Comparison of ENCODE assay signal across 8 mouse cellular contexts in genomic region chr8:87473314-87473713, GRCm38 (mm10). TPM values are rescaled to one million over a fixed set of nuclear protein-coding genes. Genes with fewer than 3 reads are reported as not detected.
A peak's percentile ranks its signal among the peaks of the same experiment; 100 is the strongest.
DNase-seq lines count a peak whose midpoint lies in the region; ATAC-seq lines count a peak whose summit lies in the region.

No protein-coding gene starts in this region.

- H3K9ac ChIP-seq in heart, embryonic 12.5 days = peak overlapping the region; percentile 38; the same call in 1 of the 2 replicates
- 0 out of 2 replicates have a peak overlapping the region, but pooled peaks have one; percentile 29 for H3K9ac ChIP-seq in intestine, embryonic 16.5 days (ENCODE audit: low read depth, low read length)
- peak overlapping the region; percentile 52 for H3K9ac ChIP-seq in midbrain, embryonic 14.5 days (replicated peaks; ENCODE audit: low read length)

- H3K4me1 ChIP-seq in heart, embryonic 12.5 days (replicated peaks) = peaks cover 42% of the 10 kb centered on the region
- H3K4me1 ChIP-seq in intestine, embryonic 16.5 days (ENCODE audit: control insufficient read depth, insufficient read depth, low read length) = peaks cover 28% of the 10 kb centered on the region
- H3K4me1 ChIP-seq in midbrain, embryonic 14.5 days (ENCODE audit: control insufficient read depth, insufficient read depth, low read length) = peaks cover 47% of the 10 kb centered on the region

- H3K27ac ChIP-seq in heart, embryonic 12.5 days (ENCODE audit: poor library complexity, severe bottlenecking) = no peak overlapping the region
- no peak overlapping the region for H3K27ac ChIP-seq in intestine, embryonic 16.5 days (ENCODE audit: low read length)
- H3K27ac ChIP-seq in midbrain, embryonic 14.5 days (replicated peaks; ENCODE audit: low read depth, low read length) = 0 out of 2 replicates have a peak overlapping the region, but pooled peaks have one; percentile 13

- DNase-seq in heart, postnatal 25 days (ENCODE audit: low spot score) = no peak
- peak; percentile 60 for DNase-seq in R1 (ENCODE audit: low read depth, low spot score)
- DNase-seq in embryo, embryonic 9.5 days (ENCODE audit: extremely low spot score) = peak; percentile 40
- peak; percentile 65 for DNase-seq in midbrain, embryonic 14.5 days
- no peak for DNase-seq in thymus, postnatal 36 days
- no peak for DNase-seq in layer of hippocampus, postnatal 25 days (ENCODE audit: extremely low spot score in 1 of 2, low spot score in 1 of 2)

- H3K4me2 ChIP-seq in heart, embryonic 12.5 days = peak overlapping the region; percentile 99
- peak overlapping the region; percentile 97 for H3K4me2 ChIP-seq in intestine, embryonic 16.5 days (ENCODE audit: low read depth, low read length)
- peak overlapping the region; percentile 95 for H3K4me2 ChIP-seq in midbrain, embryonic 14.5 days (ENCODE audit: low read length)

- peaks cover 79% of the 10 kb centered on the region for H3K27me3 ChIP-seq in heart, embryonic 12.5 days (replicated peaks)
- peaks cover 64% of the 10 kb centered on the region for H3K27me3 ChIP-seq in intestine, embryonic 16.5 days (replicated peaks; ENCODE audit: control insufficient read depth, insufficient read depth, low read length)
- H3K27me3 ChIP-seq in midbrain, embryonic 14.5 days (ENCODE audit: control insufficient read depth, insufficient read depth, low read length) = peaks cover 34% of the 10 kb centered on the region

- ATAC-seq in heart, embryonic 12.5 days (ENCODE audit: insufficient number of reproducible peaks, low FRiP score) = no peak
- peak; percentile 2; the same call in 1 of the 2 replicates for ATAC-seq in intestine, embryonic 16.5 days
- no peak; the same call in 1 of the 2 replicates for ATAC-seq in midbrain, embryonic 14.5 days (ENCODE audit: low FRiP score, low TSS enrichment)

- WGBS in heart, embryonic 12.5 days = 3% methylated on average over 30 of the region's 30 CpGs
- WGBS in intestine, embryonic 16.5 days = under 1% methylated on average over 30 of the region's 30 CpGs
- WGBS in midbrain, embryonic 14.5 days = under 1% methylated on average over 30 of the region's 30 CpGs

- H3K4me3 ChIP-seq in heart, embryonic 12.5 days = peak overlapping the region; percentile 61
- peak overlapping the region; percentile 60 for H3K4me3 ChIP-seq in intestine, embryonic 16.5 days (ENCODE audit: low read length)
- H3K4me3 ChIP-seq in midbrain, embryonic 14.5 days (replicated peaks; ENCODE audit: low read depth, low read length) = peak overlapping the region; percentile 65

- no peaks in the 10 kb centered on the region for H3K36me3 ChIP-seq in heart, embryonic 12.5 days
- H3K36me3 ChIP-seq in intestine, embryonic 16.5 days (ENCODE audit: control insufficient read depth, insufficient read depth, low read length) = no peaks in the 10 kb centered on the region
- H3K36me3 ChIP-seq in midbrain, embryonic 14.5 days (ENCODE audit: control insufficient read depth, insufficient read depth, low read length) = no peaks in the 10 kb centered on the region

- intact Hi-C loops in heart, postnatal 25 days (cut with DNase I) = loop anchor here (10.0 kb wide), 1 partner anchor 539 kb away; no protein-coding TSS in a partner anchor

- H3K9me3 ChIP-seq in heart, embryonic 12.5 days (replicated peaks) = no peaks in the 10 kb centered on the region
- H3K9me3 ChIP-seq in intestine, embryonic 16.5 days (ENCODE audit: control insufficient read depth, low read length) = no peaks in the 10 kb centered on the region
- H3K9me3 ChIP-seq in midbrain, embryonic 14.5 days (ENCODE audit: control insufficient read depth, low read length) = no peaks in the 10 kb centered on the region

RNA-seq across cellular contexts. Expression of gene Cbln1, which starts 0.9 kb away (rescaled TPM):
- 0.17 and 0.27 TPM in 2 replicates for polyA plus RNA-seq in heart, embryonic 12.5 days (2016; fragmentation: Nextera tagmentation; extraction: Ambion mirVana)
- total RNA-seq in heart, postnatal 25 days (2021) = under 1 TPM; 0.52 to 0.87 TPM
- polyA plus RNA-seq in intestine, embryonic 16.5 days (2015; fragmentation: Nextera tagmentation; extraction: Ambion mirVana) = not detected in 2 replicates
- polyA plus RNA-seq in midbrain, embryonic 14.5 days (2014; fragmentation: Nextera tagmentation; extraction: Ambion mirVana) = 20.3 and 22.6 TPM in 2 replicates
- 1 to 10 TPM; 5.5 to 6.3 TPM for total RNA-seq in layer of hippocampus, postnatal 25 days (2021)

Comparison
In these comparisons a context has a peak if more than half of its experiments do, and no peak if none do; other contexts are left out.
1. DNase-seq: peak in R1 (single experiment), embryo, embryonic 9.5 days (single experiment) and midbrain, embryonic 14.5 days (single experiment); none in heart, postnatal 25 days (single experiment), thymus, postnatal 36 days (0 of 2) and layer of hippocampus, postnatal 25 days (0 of 2).
2. RNA of gene Cbln1, which starts 0.9 kb away (polyA plus RNA-seq): 20.3 to 22.6 TPM in midbrain, embryonic 14.5 days; 0.17 to 0.27 TPM in heart, embryonic 12.5 days and not detected in intestine, embryonic 16.5 days; every median in the first group is over 10 times any median in the second.
3. Peak in every context shown above with its lines, with median percentiles within 50 percentile points of each other: H3K4me2 ChIP-seq, H3K4me3 ChIP-seq and H3K9ac ChIP-seq.